Mouse (Mus musculus): Measurements from ENCODE around the gene Mrm3. TPM values are rescaled to one million over a fixed set of nuclear protein-coding genes. Genes with fewer than 3 reads are reported as not detected.

Mrm3 gene
- polyA plus RNA-seq, 1 experiment from 2014 or later = 18.6 TPM

DNA sequence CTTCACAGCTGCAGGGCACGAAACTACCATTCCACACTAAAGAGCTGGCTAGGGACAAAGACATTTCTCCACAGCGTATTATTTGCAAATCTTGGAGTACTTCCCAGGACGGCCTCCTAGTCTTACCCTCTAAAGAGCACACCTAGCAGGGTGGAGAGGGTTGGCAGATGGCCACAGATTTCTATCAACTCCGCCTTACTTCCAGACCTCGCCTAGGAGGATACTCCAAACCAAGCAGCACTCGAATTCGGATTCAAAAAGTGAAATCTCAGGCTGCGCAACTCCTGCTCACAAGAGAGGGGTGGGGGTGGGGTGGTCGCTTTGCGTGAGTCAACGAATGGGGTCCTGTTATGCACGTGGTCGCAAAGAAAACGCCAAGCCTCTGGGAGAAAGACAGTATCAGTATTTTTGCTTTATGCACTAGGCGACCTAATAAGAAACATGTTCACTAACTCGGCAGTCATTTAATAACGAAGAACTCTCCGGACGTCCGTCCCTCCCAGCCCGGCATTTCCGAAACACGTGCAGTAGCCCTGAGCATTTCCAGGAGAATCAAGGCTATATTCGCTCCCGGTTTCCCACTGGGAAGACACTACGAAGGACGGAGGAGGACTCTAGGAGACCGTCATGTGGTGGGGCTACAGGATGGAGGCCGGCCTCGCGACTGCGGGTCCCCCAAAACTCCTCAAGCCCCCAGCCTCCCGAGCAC lies 26.7 kb upstream of the Mrm3 start:
- Histone ChIP-seq H3K27ac (peak overlapping the region; percentile 90), H3K4me1 (replicated peaks) (peaks cover 16% of the 10 kb centered on the region), H3K9me3 (no peaks in the 10 kb centered on the region), H3K4me2 (replicated peaks) (peak overlapping the region; percentile 81), H3K9ac (replicated peaks) (peak overlapping the region; percentile 93), H3K36me3 (peaks cover 47% of the 10 kb centered on the region), H3K27me3 (no peaks in the 10 kb centered on the region), H3K4me3 (replicated peaks) (peak overlapping the region; percentile 83)
- 2% methylated on average over 33 of the region's 33 CpGs for WGBS
- ATAC-seq = peak; percentile 0; the same call in 1 of the 2 replicates

- Histone ChIP-seq H3K36me3 (peaks cover 45% of the 10 kb centered on the region), H3K9ac (replicated peaks) (peak within 1 kb of the TSS; percentile 93), H3K4me1 (replicated peaks) (peaks cover 16% of the 10 kb centered on the region), H3K27ac (peak within 1 kb of the TSS; percentile 90), H3K27me3 (no peaks in the 10 kb centered on the region), H3K9me3 (no peaks in the 10 kb centered on the region), H3K4me2 (replicated peaks) (peak within 1 kb of the TSS; percentile 81), H3K4me3 (replicated peaks) (peak within 1 kb of the TSS; percentile 83)
- ATAC-seq = peak; percentile 98
- under 1% methylated on average over 30 of the region's 35 CpGs for WGBS
These were observed 26.1 kb upstream of the Mrm3 start, which contains the start of the genes Dbil5 and Gemin4 for GRCm38 (mm10) chr11:76217390-76217800. Dbil5 (plus strand) TSS chr11:76217608. Gemin4 (minus strand) TSS chr11:76217664.

DNA sequence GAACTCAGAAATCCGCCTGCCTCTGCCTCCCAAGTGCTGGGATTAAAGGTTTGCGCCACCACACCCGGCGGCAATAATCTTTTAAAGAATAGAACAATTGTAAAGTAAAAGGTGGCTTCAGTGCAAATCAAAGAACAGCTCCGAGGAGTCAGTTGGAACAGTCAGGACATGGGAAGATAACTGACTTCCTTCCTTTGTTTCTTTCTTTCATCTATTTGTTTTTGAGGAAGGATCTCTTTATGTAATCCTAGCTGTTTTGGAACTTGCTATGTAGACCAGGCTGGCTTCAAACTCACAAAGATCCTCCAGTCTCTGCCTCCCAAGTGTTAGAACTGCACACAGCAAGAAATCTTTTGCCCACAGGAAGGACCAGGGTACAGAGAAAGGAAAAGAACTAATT lies 18.9 kb upstream of the Mrm3 start:
- Histone ChIP-seq H3K27ac (no peak overlapping the region), H3K9ac (replicated peaks) (no peak overlapping the region), H3K27me3 (no peaks in the 10 kb centered on the region), H3K4me2 (replicated peaks) (no peak overlapping the region), H3K9me3 (no peaks in the 10 kb centered on the region), H3K36me3 (peaks cover 47% of the 10 kb centered on the region), H3K4me3 (replicated peaks) (no peak overlapping the region), H3K4me1 (replicated peaks) (no peaks in the 10 kb centered on the region)
- ATAC-seq = no peak
- 93% methylated on average over 5 of the region's 5 CpGs for WGBS

GRCm38 (mm10) chr11:76225051-76225450 lies 18.5 kb upstream of the Mrm3 start:
- H3K4me2 ChIP-seq (replicated peaks) = no peak overlapping the region
- H3K9me3 ChIP-seq = no peaks in the 10 kb centered on the region
- peaks cover 43% of the 10 kb centered on the region for H3K36me3 ChIP-seq
- no peak overlapping the region for H3K27ac ChIP-seq
- H3K4me3 ChIP-seq (replicated peaks) = no peak overlapping the region
- no peaks in the 10 kb centered on the region for H3K4me1 ChIP-seq (replicated peaks)
- H3K9ac ChIP-seq (replicated peaks) = no peak overlapping the region
- H3K27me3 ChIP-seq = no peaks in the 10 kb centered on the region
- no peak for ATAC-seq

DNA sequence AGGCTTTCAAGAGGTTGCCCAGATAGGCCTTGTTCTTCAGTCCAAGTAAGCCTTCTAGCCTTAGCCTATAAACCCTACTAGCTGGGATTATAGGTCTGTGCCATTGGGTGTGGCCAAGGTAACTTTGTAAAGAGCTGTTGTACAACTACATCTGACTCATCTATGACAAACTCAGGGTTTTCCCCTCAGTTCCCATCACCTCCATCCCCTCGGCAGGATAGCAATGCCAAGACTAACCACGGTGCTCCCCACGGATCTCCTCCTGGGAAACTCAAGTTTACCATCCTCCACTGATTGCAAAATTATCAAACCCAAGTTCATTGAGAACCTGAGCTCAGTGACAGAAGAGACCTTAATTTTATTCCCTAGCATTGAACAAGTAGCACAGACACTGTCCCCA lies 7.4 kb upstream of the Mrm3 start:
- WGBS = 98% methylated on average over 3 of the region's 3 CpGs
- ATAC-seq = no peak
- Histone ChIP-seq H3K4me3 (replicated peaks) (no peak overlapping the region), H3K4me2 (replicated peaks) (no peak overlapping the region), H3K27me3 (no peaks in the 10 kb centered on the region), H3K9me3 (no peaks in the 10 kb centered on the region), H3K27ac (no peak overlapping the region), H3K36me3 (peaks cover 72% of the 10 kb centered on the region), H3K4me1 (replicated peaks) (no peaks in the 10 kb centered on the region), H3K9ac (replicated peaks) (no peak overlapping the region)

DNA sequence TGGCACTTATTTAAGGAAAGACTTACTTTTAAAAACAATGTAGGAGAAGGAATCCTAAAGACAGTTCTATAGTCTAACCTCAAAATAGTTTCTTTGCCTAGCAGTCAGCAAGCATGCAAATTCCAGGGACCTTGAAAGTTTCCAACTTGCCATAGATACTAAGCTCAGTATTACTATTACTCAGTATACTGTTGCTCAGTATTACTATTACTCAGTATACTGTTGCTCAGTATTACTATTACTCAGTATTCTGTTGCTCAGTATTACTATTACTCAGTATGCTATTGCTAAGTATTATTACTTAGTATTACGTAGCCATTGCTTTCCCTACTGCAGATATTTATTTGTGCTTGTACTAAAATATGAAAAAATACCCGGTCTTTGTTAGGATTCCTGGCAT lies 3.8 kb upstream of the Mrm3 start:
- Histone ChIP-seq H3K36me3 (peaks cover 41% of the 10 kb centered on the region), H3K4me3 (replicated peaks) (no peak overlapping the region), H3K9me3 (no peaks in the 10 kb centered on the region), H3K27ac (no peak overlapping the region), H3K4me2 (replicated peaks) (no peak overlapping the region), H3K27me3 (no peaks in the 10 kb centered on the region), H3K4me1 (replicated peaks) (peaks cover 15% of the 10 kb centered on the region), H3K9ac (replicated peaks) (no peak overlapping the region)
- 95% methylated on average over 2 of the region's 2 CpGs for WGBS
- ATAC-seq = no peak

- 4% methylated on average over 34 of the region's 34 CpGs for WGBS
- peak overlapping the region; percentile 62 for H3K4me3 ChIP-seq (replicated peaks)
- H3K27me3 ChIP-seq = no peaks in the 10 kb centered on the region
- peaks cover 24% of the 10 kb centered on the region for H3K4me1 ChIP-seq (replicated peaks)
- H3K9me3 ChIP-seq = no peaks in the 10 kb centered on the region
- peak overlapping the region; percentile 83; the same call in 1 of the 2 replicates for H3K27ac ChIP-seq
- H3K4me2 ChIP-seq (replicated peaks) = peak overlapping the region; percentile 82
- peak overlapping the region; percentile 89 for H3K9ac ChIP-seq (replicated peaks)
- no peak for ATAC-seq
- peaks cover 25% of the 10 kb centered on the region for H3K36me3 ChIP-seq
These were observed 464 bp downstream of the Mrm3 start for GRCm38 (mm10) chr11:76243811-76244546.

DNA sequence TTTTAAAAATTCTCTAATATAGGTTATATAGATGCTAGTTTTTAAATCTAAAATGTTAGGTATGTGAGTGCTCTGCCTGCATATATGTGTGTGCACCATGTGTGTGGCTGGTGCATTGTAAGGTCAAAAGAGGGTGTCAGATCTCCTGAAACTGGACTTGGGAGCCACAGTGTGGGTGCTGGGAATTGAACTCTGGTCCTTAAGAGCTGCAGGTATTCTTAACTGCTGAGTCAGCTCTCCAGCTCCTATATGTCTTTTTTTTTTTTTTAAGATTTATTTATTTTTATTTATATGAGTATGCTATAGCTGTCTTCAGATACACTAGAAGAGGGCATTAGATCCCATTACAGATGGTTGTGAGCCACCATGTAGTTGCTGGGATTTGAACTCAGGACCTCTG lies 2.9 kb downstream of the Mrm3 start:
- no peak overlapping the region for H3K4me3 ChIP-seq (replicated peaks)
- no peak overlapping the region for H3K9ac ChIP-seq (replicated peaks)
- H3K27ac ChIP-seq = no peak overlapping the region
- peaks cover 32% of the 10 kb centered on the region for H3K36me3 ChIP-seq
- H3K4me1 ChIP-seq (replicated peaks) = peaks cover 24% of the 10 kb centered on the region
- no peaks in the 10 kb centered on the region for H3K27me3 ChIP-seq
- no peak overlapping the region for H3K4me2 ChIP-seq (replicated peaks)
- H3K9me3 ChIP-seq = no peaks in the 10 kb centered on the region
- ATAC-seq = no peak

GRCm38 (mm10) chr11:76247239-76247638 lies 3.7 kb downstream of the Mrm3 start:
- Histone ChIP-seq H3K36me3 (peaks cover 32% of the 10 kb centered on the region), H3K27ac (no peak overlapping the region), H3K4me2 (replicated peaks) (no peak overlapping the region), H3K9me3 (no peaks in the 10 kb centered on the region), H3K4me1 (replicated peaks) (peaks cover 23% of the 10 kb centered on the region), H3K4me3 (replicated peaks) (no peak overlapping the region), H3K27me3 (no peaks in the 10 kb centered on the region), H3K9ac (replicated peaks) (no peak overlapping the region)
- no peak for ATAC-seq
- 47% methylated on average over 2 of the region's 2 CpGs for WGBS

DNA sequence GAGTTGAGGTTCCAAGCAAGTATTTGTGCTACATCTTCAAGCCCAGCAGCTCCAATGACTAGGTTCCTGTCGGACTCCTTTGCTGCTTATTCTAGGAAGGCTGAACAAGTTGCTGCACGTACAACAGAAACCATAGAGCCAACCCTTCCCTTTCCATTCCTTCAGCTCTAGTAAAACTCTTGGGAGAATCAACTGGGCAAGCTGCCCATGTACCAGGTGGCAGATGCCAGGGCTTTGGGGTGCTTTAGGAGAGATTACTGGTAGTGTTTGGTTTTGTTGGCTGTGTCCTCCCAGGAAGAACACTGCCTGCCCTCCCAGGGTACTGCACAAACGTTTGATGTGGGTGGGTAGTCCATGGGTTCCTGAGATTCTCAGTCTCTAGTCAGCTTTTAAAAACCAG lies 8.5 kb downstream of the Mrm3 start:
- H3K4me2 ChIP-seq (replicated peaks) = no peak overlapping the region
- ATAC-seq = no peak
- H3K9me3 ChIP-seq = no peaks in the 10 kb centered on the region
- H3K4me3 ChIP-seq (replicated peaks) = no peak overlapping the region
- H3K36me3 ChIP-seq = peaks cover 32% of the 10 kb centered on the region
- H3K27me3 ChIP-seq = no peaks in the 10 kb centered on the region
- no peak overlapping the region for H3K27ac ChIP-seq
- H3K9ac ChIP-seq (replicated peaks) = no peak overlapping the region
- peaks cover 11% of the 10 kb centered on the region; the same call in 1 of the 2 replicates for H3K4me1 ChIP-seq (replicated peaks)
- 62% methylated on average over 3 of the region's 3 CpGs for WGBS

DNA sequence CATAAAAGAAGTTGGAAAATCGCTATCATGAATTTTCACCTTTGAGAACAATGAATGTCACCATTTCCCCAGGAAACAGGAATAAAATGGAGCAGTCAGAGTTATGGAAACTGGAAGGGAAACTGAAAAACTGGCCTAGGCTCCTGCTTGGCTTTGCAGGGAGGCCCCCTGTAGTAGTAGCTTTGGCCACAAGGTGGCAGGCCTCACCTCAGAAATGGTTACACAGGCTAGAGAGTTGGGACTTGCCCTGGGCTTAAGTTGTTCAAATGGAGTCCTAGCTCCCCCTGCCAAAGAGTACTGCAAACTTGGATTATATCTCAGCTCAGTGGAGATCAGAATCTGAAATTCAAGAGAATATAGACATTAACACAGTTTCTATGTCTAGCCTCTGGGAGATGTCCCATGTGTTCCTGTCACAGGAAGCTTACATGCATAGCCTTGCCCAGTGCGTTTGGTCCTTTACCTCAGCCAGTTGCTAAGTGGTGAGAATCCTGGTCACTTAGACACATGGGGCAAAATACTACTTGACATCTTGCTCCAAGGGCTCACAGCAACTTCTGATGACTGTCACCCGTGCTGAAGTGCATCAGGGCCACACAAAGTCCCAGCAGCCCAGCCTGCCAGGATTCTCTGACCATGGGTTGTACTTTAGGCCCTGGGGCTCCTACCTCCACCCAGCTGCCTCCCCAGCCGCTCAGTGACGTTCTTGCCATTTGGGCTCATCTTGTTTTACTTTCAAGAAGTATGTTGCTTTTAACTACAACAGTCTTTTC lies 9.8 kb downstream of the Mrm3 start:
- H3K4me2 ChIP-seq (replicated peaks) = no peak overlapping the region
- 59% methylated on average over 5 of the region's 5 CpGs for WGBS
- no peak overlapping the region for H3K4me3 ChIP-seq (replicated peaks)
- H3K36me3 ChIP-seq = peaks cover 42% of the 10 kb centered on the region
- no peaks in the 10 kb centered on the region for H3K27me3 ChIP-seq
- no peak overlapping the region for H3K27ac ChIP-seq
- peak; percentile 86 for ATAC-seq
- H3K9me3 ChIP-seq = no peaks in the 10 kb centered on the region
- peaks cover 11% of the 10 kb centered on the region; the same call in 1 of the 2 replicates for H3K4me1 ChIP-seq (replicated peaks)
- no peak overlapping the region for H3K9ac ChIP-seq (replicated peaks)

GRCm38 (mm10) chr11:76253918-76254264 lies 10.4 kb downstream of the Mrm3 start:
- Histone ChIP-seq H3K4me1 (replicated peaks) (peaks cover 11% of the 10 kb centered on the region; the same call in 1 of the 2 replicates), H3K4me2 (replicated peaks) (no peak overlapping the region), H3K9ac (replicated peaks) (no peak overlapping the region; the same call in 1 of the 2 replicates), H3K4me3 (replicated peaks) (no peak overlapping the region), H3K36me3 (peaks cover 40% of the 10 kb centered on the region), H3K27ac (no peak overlapping the region), H3K27me3 (no peaks in the 10 kb centered on the region), H3K9me3 (no peaks in the 10 kb centered on the region)
- WGBS = 73% methylated on average over 4 of the region's 4 CpGs
- no peak for ATAC-seq

Measured in midbrain, embryonic 13.5 days (tissue).